Mouse (Mus musculus): ENCODE data around the gene Tcp11.

DNA sequence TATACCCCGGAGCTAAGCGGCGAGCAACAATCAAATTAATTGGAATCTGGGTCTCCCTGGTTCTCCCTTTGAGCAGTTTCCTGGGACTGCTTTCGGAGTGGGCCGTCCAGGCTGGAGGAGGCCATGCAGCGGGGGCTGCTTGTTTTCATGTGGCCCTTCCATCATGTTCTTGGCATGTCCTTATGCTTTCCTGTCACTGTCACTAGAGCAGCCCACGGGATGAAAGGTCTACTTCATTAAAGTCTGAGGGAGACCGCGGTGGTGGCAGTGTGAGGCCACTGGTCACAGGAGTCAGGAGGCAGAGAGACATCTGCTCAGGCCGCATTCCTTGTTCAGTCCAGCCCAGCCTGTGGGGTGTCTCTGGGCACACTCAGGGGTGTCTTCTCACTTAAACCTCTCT lies 48.2 kb downstream of the Tcp11 start:
- no peak for TF ChIP-seq CTCF (IDR thresholded peaks at IDR 0.05; ENCODE audit: control insufficient read depth, insufficient read depth, low read length)
- TF ChIP-seq POLR2A (IDR thresholded peaks at IDR 0.05; ENCODE audit: borderline replicate concordance, control insufficient read depth, low read depth, low read length): no peak
